Mouse (Mus musculus) intestine, postnatal 0 days (tissue): Measurements from ENCODE around the gene Cbx7. TPM values are rescaled to one million over a fixed set of nuclear protein-coding genes. Genes with fewer than 3 reads are reported as not detected.
"Not testable (repeated sequence)": the region's sequence is repeated elsewhere in the genome, so short reads cannot be mapped to it uniquely, and the experiment has no call there.

Experiments
- ATAC-seq: fragments of 200-750 bp; cut with Nextera tagmentation; 2 replicates; pipeline ENCODE4 v1.8.0; 2017; ENCODE audit warnings: mild to moderate bottlenecking, moderate TSS enrichment, moderate library complexity
- H3K27ac ChIP-seq: fragments of 300-500 bp; sonication (generic); 2 replicates; pipeline ENCODE4 v1.5.1; 2014; ENCODE audit warnings: mild to moderate bottlenecking, low read depth, low read length, moderate library complexity
- H3K27me3 ChIP-seq: fragments of 300-500 bp; sonication (generic); replicated peaks from 2 replicates; pipeline ENCODE4 v1.6.1; 2014; ENCODE audit warnings: low read length, mixed read lengths; ENCODE audit not compliant: control insufficient read depth, insufficient read depth
- H3K36me3 ChIP-seq: fragments of 300-500 bp; sonication (generic); 2 replicates; pipeline ENCODE4 v1.6.1; 2014; ENCODE audit warnings: mild to moderate bottlenecking, moderate library complexity; ENCODE audit not compliant: control insufficient read depth, insufficient read depth
- H3K4me1 ChIP-seq: fragments of 300-500 bp; sonication (generic); replicated peaks from 2 replicates; pipeline ENCODE4 v1.6.1; 2014; ENCODE audit warnings: antibody characterized with exemption, low read length, mixed read lengths; ENCODE audit not compliant: control insufficient read depth, insufficient read depth
- H3K4me2 ChIP-seq: fragments of 300-500 bp; sonication (generic); replicated peaks from 2 replicates; pipeline ENCODE4 v1.6.1; 2014; ENCODE audit warnings: low read depth, mild to moderate bottlenecking, moderate library complexity
- H3K4me3 ChIP-seq: fragments of 300-500 bp; sonication (generic); 2 replicates; pipeline ENCODE4 v1.5.1; 2014; ENCODE audit warnings: low read depth, low read length
- H3K9ac ChIP-seq: fragments of 300-500 bp; sonication (generic); 2 replicates; pipeline ENCODE4 v1.6.1; 2014; ENCODE audit warnings: mild to moderate bottlenecking, low read depth, low read length
- H3K9me3 ChIP-seq: fragments of 300-500 bp; sonication (generic); 2 replicates; pipeline ENCODE4 v1.6.1; 2016; ENCODE audit warnings: mixed run types; ENCODE audit not compliant: control insufficient read depth
- CTCF ChIP-seq: sonication (generic); IDR thresholded peaks from 2 replicates; pipeline ENCODE4 v1.5.1; 2016; ENCODE audit warnings: low read depth, mild to moderate bottlenecking, control low read depth, antibody characterized with exemption, moderate library complexity
- WGBS: fragments of 180-500 bp; shearing (Covaris S2); extraction: QIAGEN DNeasy Blood & Tissue Kit; methylation state at CpG from one replicate; pipeline ENCODE4 v1.1.7; 2014; 5-methylcytosine and 5-hydroxymethylcytosine counted together
- polyA plus RNA-seq: library from polyadenylated mRNA; unstranded; fragments of >200 nt; fragmentation: Nextera tagmentation; extraction: Ambion mirVana; gene quantifications from 2 replicates; pipeline ENCODE4 v1.2.1, GENCODE M21; 2015

Cbx7 gene
- polyA plus RNA-seq, 1 experiment from 2014 or later: 2.5 TPM

GRCm38 (mm10) chr15:79946790-79947189, 24.1 kb downstream of the Cbx7 start:
- Histone ChIP-seq H3K27me3 (no peaks in the 10 kb centered on the region), H3K4me3 (no peak overlapping the region), H3K4me2 (no peak overlapping the region), H3K36me3 (no peaks in the 10 kb centered on the region), H3K9ac (no peak overlapping the region), H3K4me1 (0 out of 2 replicates have a peak, but pooled peaks cover 4% of the 10 kb centered on the region), H3K27ac (no peak overlapping the region), H3K9me3 (no peaks in the 10 kb centered on the region)
- ATAC-seq: no peak
- 67% methylated on average over 9 of the region's 9 CpGs for WGBS
- TF ChIP-seq CTCF: peak; percentile 64

GRCm38 (mm10) chr15:79946022-79946421, 24.9 kb downstream of the Cbx7 start:
- 0 out of 2 replicates have a peak, but pooled peaks cover 4% of the 10 kb centered on the region for H3K4me1 ChIP-seq
- H3K9me3 ChIP-seq: no peaks in the 10 kb centered on the region

DNA sequence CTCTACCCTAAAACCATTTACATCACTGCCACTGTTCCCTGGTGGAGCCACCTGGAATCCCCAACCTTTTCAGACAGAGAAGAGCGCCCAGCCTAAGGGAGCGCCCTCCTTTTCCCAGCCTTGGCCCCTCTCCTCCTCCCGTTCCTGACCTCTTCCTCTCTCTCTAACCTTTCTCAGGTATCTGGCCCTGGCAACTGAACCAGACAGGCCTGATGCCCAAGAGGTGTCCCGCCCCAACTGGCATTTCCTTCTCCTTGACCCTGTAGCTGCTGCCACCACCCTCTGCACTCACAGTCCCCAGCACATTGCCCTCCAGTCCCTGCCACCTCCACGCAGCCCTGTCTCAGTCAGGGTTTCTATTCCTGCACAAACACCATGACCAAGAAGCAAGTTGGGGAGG, 26.0 kb downstream of the Cbx7 start:
- no peak overlapping the region for H3K4me2 ChIP-seq
- H3K27me3 ChIP-seq: no peaks in the 10 kb centered on the region
- 75% methylated on average over 5 of the region's 5 CpGs for WGBS
- H3K36me3 ChIP-seq: no peaks in the 10 kb centered on the region
- no peak overlapping the region for H3K4me3 ChIP-seq
- TF ChIP-seq CTCF: no peak
- H3K4me1 ChIP-seq: no peaks in the 10 kb centered on the region
- ATAC-seq: no peak
- H3K27ac ChIP-seq: no peak overlapping the region
- no peaks in the 10 kb centered on the region for H3K9me3 ChIP-seq
- no peak overlapping the region for H3K9ac ChIP-seq

More at GRCm38 (mm10) chr15:79946022-79946421, 24.9 kb downstream of the Cbx7 start:
- peak; percentile 73 for ATAC-seq
- Histone ChIP-seq H3K27ac (no peak overlapping the region), H3K27me3 (no peaks in the 10 kb centered on the region), H3K9ac (no peak overlapping the region), H3K4me2 (no peak overlapping the region), H3K4me3 (no peak overlapping the region), H3K36me3 (no peaks in the 10 kb centered on the region)
- peak; percentile 96 for TF ChIP-seq CTCF
- 7% methylated on average over 4 of the region's 4 CpGs for WGBS

DNA sequence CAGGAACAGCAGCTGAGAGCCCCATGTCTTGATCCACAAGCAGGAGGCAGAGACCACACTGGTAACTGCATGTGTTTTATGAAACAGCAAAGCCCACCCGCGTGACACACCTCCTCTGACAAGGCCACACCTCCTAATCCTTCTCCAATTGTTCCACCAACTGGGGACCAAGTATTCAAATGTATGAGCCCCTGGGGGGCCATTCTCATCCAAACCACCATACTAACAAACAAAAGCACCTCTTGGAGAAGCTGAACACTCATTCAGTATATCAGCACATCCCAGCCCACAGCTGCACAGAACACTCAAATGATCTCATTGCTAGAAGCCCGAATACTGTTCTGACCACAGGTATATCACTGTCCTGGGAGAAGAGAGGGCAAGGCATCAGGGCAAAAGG, 27.3 kb downstream of the Cbx7 start:
- Histone ChIP-seq H3K9me3 (no peaks in the 10 kb centered on the region), H3K4me2 (no peak overlapping the region), H3K27ac (no peak overlapping the region), H3K9ac (no peak overlapping the region), H3K36me3 (no peaks in the 10 kb centered on the region), H3K4me1 (no peaks in the 10 kb centered on the region), H3K4me3 (no peak overlapping the region), H3K27me3 (no peaks in the 10 kb centered on the region)
- WGBS: 87% methylated on average over 3 of the region's 3 CpGs
- no peak for TF ChIP-seq CTCF
- ATAC-seq: no peak

GRCm38 (mm10) chr15:79942541-79942940, 28.4 kb downstream of the Cbx7 start:
- Histone ChIP-seq H3K4me1 (no peaks in the 10 kb centered on the region), H3K4me2 (no peak overlapping the region), H3K36me3 (no peaks in the 10 kb centered on the region), H3K4me3 (no peak overlapping the region), H3K9ac (no peak overlapping the region), H3K27ac (no peak overlapping the region), H3K27me3 (no peaks in the 10 kb centered on the region), H3K9me3 (no peaks in the 10 kb centered on the region)
- no peak for ATAC-seq
- WGBS: 87% methylated on average over 6 of the region's 6 CpGs
- no peak for TF ChIP-seq CTCF

DNA sequence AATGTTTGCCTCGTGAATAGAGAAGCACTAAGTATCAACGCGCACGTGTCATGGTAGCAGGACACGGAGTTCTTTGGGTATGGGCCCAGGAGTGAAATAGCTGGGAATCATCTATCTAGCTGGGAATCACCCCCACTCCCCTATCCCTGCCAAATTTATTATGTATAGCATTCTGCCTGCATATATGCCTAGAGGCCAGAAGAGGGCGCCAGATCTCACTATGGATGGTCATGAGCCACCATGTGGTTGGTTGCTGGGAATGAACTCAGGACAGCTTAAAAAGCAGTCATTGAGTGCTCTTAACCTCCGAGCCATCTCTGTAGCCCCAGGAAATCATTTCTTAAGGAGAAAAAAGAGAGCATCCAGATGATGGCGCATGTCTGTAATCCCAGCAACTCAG, 30.0 kb downstream of the Cbx7 start:
- Histone ChIP-seq H3K27me3 (no peaks in the 10 kb centered on the region), H3K9ac (no peak overlapping the region), H3K27ac (no peak overlapping the region), H3K4me3 (no peak overlapping the region), H3K36me3 (no peaks in the 10 kb centered on the region), H3K4me1 (no peaks in the 10 kb centered on the region), H3K4me2 (no peak overlapping the region), H3K9me3 (no peaks in the 10 kb centered on the region)
- ATAC-seq: no peak
- TF ChIP-seq CTCF: peak; percentile 93
- WGBS: 20% methylated on average over 8 of the region's 8 CpGs

GRCm38 (mm10) chr15:79939913-79940312, 31.0 kb downstream of the Cbx7 start:
- ATAC-seq: no peak
- TF ChIP-seq CTCF: no peak
- Histone ChIP-seq H3K4me3 (no peak overlapping the region), H3K4me2 (no peak overlapping the region), H3K27ac (no peak overlapping the region), H3K36me3 (no peaks in the 10 kb centered on the region), H3K9ac (no peak overlapping the region), H3K4me1 (no peaks in the 10 kb centered on the region), H3K9me3 (no peaks in the 10 kb centered on the region), H3K27me3 (peaks cover 10% of the 10 kb centered on the region; the same call in 1 of the 2 replicates)
- WGBS: 87% methylated on average over 16 of the region's 16 CpGs

GRCm38 (mm10) chr15:79939501-79939900, 31.4 kb downstream of the Cbx7 start:
- H3K4me3 ChIP-seq, H3K9me3 ChIP-seq, H3K4me2 ChIP-seq, H3K9ac ChIP-seq, H3K36me3 ChIP-seq, H3K27ac ChIP-seq, H3K4me1 ChIP-seq, ATAC-seq: not testable (repeated sequence)
- peaks cover 14% of the 10 kb centered on the region; the same call in 1 of the 2 replicates for H3K27me3 ChIP-seq
- 80% methylated on average over 5 of the region's 7 CpGs for WGBS
